ENCODE assay signal across 10 mouse cellular contexts in genomic region chr9:100951481-100951880, GRCm38 (mm10).
DNase-seq lines count a peak whose midpoint lies in the region; ATAC-seq and TF ChIP-seq lines count a peak whose summit lies in the region.
"Had no signal": no experiment of that assay in that cellular context is flagged by ENCODE, and none has a peak within 500 bp of the region (broad histone marks: within the 10 kb centered on the region; RNA-seq: fewer than 3 reads in every experiment).

No protein-coding gene starts in this region.

- H3K9ac ChIP-seq in heart, embryonic 12.5 days, result no peak overlapping the region
- peak overlapping the region; percentile 53 for H3K9ac ChIP-seq in MEL (ENCODE audit: control insufficient read depth, low read depth, low read length, poor library complexity, severe bottlenecking)
- no peak overlapping the region for H3K9ac ChIP-seq in intestine, postnatal 0 days (ENCODE audit: low read depth, low read length)
- H3K9ac ChIP-seq: lung, embryonic 15.5 days; stomach, embryonic 15.5 days had no signal

- peaks cover 28% of the 10 kb centered on the region for H3K36me3 ChIP-seq in heart, embryonic 12.5 days
- H3K36me3 ChIP-seq in MEL (ENCODE audit: control insufficient read depth in 1 of 2, insufficient read depth in 2 of 2, low read length in 2 of 2), result peaks cover 11 to 33% of the 10 kb centered on the region in 2 experiments
- peaks cover 79% of the 10 kb centered on the region for H3K36me3 ChIP-seq in forebrain, embryonic 10.5 days (replicated peaks)
- peaks cover 21% of the 10 kb centered on the region; the same call in 1 of the 2 replicates for H3K36me3 ChIP-seq in intestine, postnatal 0 days (ENCODE audit: control insufficient read depth, insufficient read depth)

- no peak for ATAC-seq in heart, embryonic 12.5 days (ENCODE audit: insufficient number of reproducible peaks, low FRiP score)
- peak; percentile 78 for ATAC-seq in megakaryocyte progenitor cell, adult 5-6 weeks (replicated peaks; ENCODE audit: poor library complexity)
- no peak for ATAC-seq in CD4-positive, CD25-positive, alpha-beta regulatory T cell, adult 4 months
- ATAC-seq in intestine, postnatal 0 days, result no peak

- no peak overlapping the region for H3K4me3 ChIP-seq in heart, embryonic 12.5 days
- peak overlapping the region; percentile 27 to 36; a peak in 3 of 4 replicates for H3K4me3 ChIP-seq in MEL (ENCODE audit: control insufficient read depth in 1 of 2, insufficient read depth in 1 of 2, low read depth in 2 of 2, low read length in 2 of 2)
- H3K4me3 ChIP-seq in forebrain, embryonic 10.5 days, result no peak overlapping the region
- H3K4me3 ChIP-seq in intestine, postnatal 0 days (ENCODE audit: low read depth, low read length), result no peak overlapping the region
- H3K4me3 ChIP-seq: lung, embryonic 15.5 days; stomach, embryonic 15.5 days had no signal

- 38% methylated on average over 4 of the region's 4 CpGs for WGBS in heart, embryonic 12.5 days
- WGBS in forebrain, embryonic 10.5 days, result 91% methylated on average over 4 of the region's 4 CpGs
- WGBS in intestine, postnatal 0 days, result 33% methylated on average over 4 of the region's 4 CpGs

- no peak overlapping the region for H3K27ac ChIP-seq in heart, embryonic 12.5 days (ENCODE audit: poor library complexity, severe bottlenecking)
- peak overlapping the region; percentile 96 for H3K27ac ChIP-seq in MEL (ENCODE audit: control insufficient read depth, low read depth, low read length)
- H3K27ac ChIP-seq in forebrain, embryonic 10.5 days, result no peak overlapping the region
- H3K27ac ChIP-seq in intestine, postnatal 0 days (ENCODE audit: low read depth, low read length), result no peak overlapping the region
- H3K27ac ChIP-seq: lung, embryonic 15.5 days; stomach, embryonic 15.5 days had no signal

- peak; percentile 93 to 95 for TF ChIP-seq EP300 in MEL (IDR thresholded peaks at IDR 0.05; ENCODE audit: low read depth in 1 of 2, low read length in 2 of 2)

- H3K4me2 ChIP-seq in heart, embryonic 12.5 days, result no peak overlapping the region
- H3K4me2 ChIP-seq in intestine, postnatal 0 days (replicated peaks; ENCODE audit: low read depth), result no peak overlapping the region
- H3K4me2 ChIP-seq: lung, embryonic 15.5 days; stomach, embryonic 15.5 days had no signal

- no peak for TF ChIP-seq POLR2A in MEL (IDR thresholded peaks at IDR 0.05; ENCODE audit: control insufficient read depth in 1 of 2, insufficient read depth in 1 of 2, low read depth in 1 of 2, low read length in 2 of 2, poor library complexity in 1 of 2)

- H3K9me3 ChIP-seq in heart, embryonic 12.5 days (replicated peaks), result no peaks in the 10 kb centered on the region
- H3K9me3 ChIP-seq in MEL (replicated peaks; ENCODE audit: insufficient read depth, low read length), result no peaks in the 10 kb centered on the region
- no peaks in the 10 kb centered on the region for H3K9me3 ChIP-seq in forebrain, embryonic 10.5 days
- H3K9me3 ChIP-seq in intestine, postnatal 0 days (ENCODE audit: control insufficient read depth), result no peaks in the 10 kb centered on the region
- H3K9me3 ChIP-seq: lung, embryonic 15.5 days; stomach, embryonic 15.5 days had no signal

- no peaks in the 10 kb centered on the region for H3K79me2 ChIP-seq in MEL (ENCODE audit: control insufficient read depth, insufficient read depth, low read length, poor library complexity)

- peak; percentile 30 to 35 for DNase-seq in heart, adult 18-20 months
- peak; percentile 94 for DNase-seq in MEL (ENCODE audit: low read depth, low spot score)
- peak; percentile 67 to 74 for DNase-seq in cerebellum, postnatal 14 days
- DNase-seq in forebrain, embryonic 10.5 days (ENCODE audit: extremely low spot score, low spot score), result no peak

- no peaks in the 10 kb centered on the region for H3K27me3 ChIP-seq in heart, embryonic 12.5 days (replicated peaks)
- H3K27me3 ChIP-seq in MEL (ENCODE audit: control insufficient read depth in 1 of 2, insufficient read depth in 2 of 2, low read length in 2 of 2), result no peaks in the 10 kb centered on the region
- no peaks in the 10 kb centered on the region for H3K27me3 ChIP-seq in forebrain, embryonic 10.5 days (ENCODE audit: poor library complexity, severe bottlenecking)
- no peaks in the 10 kb centered on the region for H3K27me3 ChIP-seq in intestine, postnatal 0 days (replicated peaks; ENCODE audit: control insufficient read depth, insufficient read depth, low read length)
- H3K27me3 ChIP-seq: lung, embryonic 15.5 days; stomach, embryonic 15.5 days had no signal

- no peaks in the 10 kb centered on the region; the same call in 1 of the 2 replicates for H3K4me1 ChIP-seq in heart, embryonic 12.5 days (replicated peaks)
- H3K4me1 ChIP-seq in MEL (ENCODE audit: control insufficient read depth in 1 of 2, insufficient read depth in 2 of 2, low read length in 2 of 2), result peaks cover 6 to 28% of the 10 kb centered on the region in 2 experiments; a peak in 3 of 4 replicates
- H3K4me1 ChIP-seq in forebrain, embryonic 10.5 days, result no peaks in the 10 kb centered on the region
- no peaks in the 10 kb centered on the region for H3K4me1 ChIP-seq in intestine, postnatal 0 days (replicated peaks; ENCODE audit: control insufficient read depth, insufficient read depth, low read length)
- H3K4me1 ChIP-seq: lung, embryonic 15.5 days; stomach, embryonic 15.5 days had no signal

- TF ChIP-seq CTCF in MEL (IDR thresholded peaks at IDR 0.05 in 2 of 3, conservative IDR thresholded peaks at IDR 0.05 in 1 of 3; ENCODE audit: control insufficient read depth in 1 of 3, insufficient read depth in 1 of 3, low read depth in 2 of 3, low read length in 3 of 3, poor library complexity in 1 of 3, severe bottlenecking in 1 of 3), result no peak
- TF ChIP-seq CTCF in intestine, postnatal 0 days (IDR thresholded peaks at IDR 0.05; ENCODE audit: low read depth), result no peak

- TF ChIP-seq RAD21 in MEL (IDR thresholded peaks at IDR 0.05; ENCODE audit: low read depth, low read length), result no peak

TF ChIP-seq in MEL, 35 proteins besides CTCF, POLR2A, EP300 and RAD21:
- TF ChIP-seq USF2 (IDR thresholded peaks at IDR 0.05; ENCODE audit: borderline replicate concordance in 1 of 2, insufficient read depth in 1 of 2, low read depth in 1 of 2, low read length in 2 of 2) (no peak), RCOR1 (IDR thresholded peaks at IDR 0.05; ENCODE audit: low read depth, low read length) (peak; percentile 60), ELF1 (IDR thresholded peaks at IDR 0.05; ENCODE audit: low read depth, low read length) (no peak), SIN3A (IDR thresholded peaks at IDR 0.05; ENCODE audit: low read length) (peak; percentile 82), MAFK (IDR thresholded peaks at IDR 0.05; ENCODE audit: borderline replicate concordance, low read depth, low read length) (no peak), TAL1 (IDR thresholded peaks at IDR 0.05; ENCODE audit: low read length) (no peak), E2F4 (IDR thresholded peaks at IDR 0.05; ENCODE audit: borderline replicate concordance, low read depth, low read length) (no peak), CHD1 (IDR thresholded peaks at IDR 0.05; ENCODE audit: low read depth, low read length) (no peak), MYC (IDR thresholded peaks at IDR 0.05; ENCODE audit: low read depth, low read length) (peak; percentile 86), ZKSCAN1 (IDR thresholded peaks at IDR 0.05; ENCODE audit: low read depth, low read length) (no peak), MAZ (IDR thresholded peaks at IDR 0.05; ENCODE audit: low read depth, low read length) (no peak), MXI1 (IDR thresholded peaks at IDR 0.05; ENCODE audit: low read depth, low read length) (peak; percentile 69), ETS1 (IDR thresholded peaks at IDR 0.05; ENCODE audit: low read depth, low read length) (peak; percentile 93), ZNF384 (IDR thresholded peaks at IDR 0.05; ENCODE audit: low read depth, low read length) (0 out of 2 replicates have a peak, but pooled peaks have one; percentile 7), NRF1 (IDR thresholded peaks at IDR 0.05; ENCODE audit: insufficient read depth, low read depth, low read length, poor library complexity, severe bottlenecking) (no peak), HCFC1 (IDR thresholded peaks at IDR 0.05; ENCODE audit: low read depth, low read length) (no peak), MYB (IDR thresholded peaks at IDR 0.05; ENCODE audit: low read depth, low read length) (peak; percentile 96), KAT2A (conservative IDR thresholded peaks at IDR 0.05; ENCODE audit: low read depth, low read length) (no peak), TCF12 (IDR thresholded peaks at IDR 0.05; ENCODE audit: low read depth, low read length) (peak; percentile 79), BHLHE40 (IDR thresholded peaks at IDR 0.05; ENCODE audit: borderline replicate concordance, low read depth, low read length) (no peak), MEF2A (IDR thresholded peaks at IDR 0.05; ENCODE audit: extremely low read depth, insufficient replicate concordance, low read depth, low read length, poor library complexity, severe bottlenecking) (no peak), ZC3H11A (IDR thresholded peaks at IDR 0.05; ENCODE audit: low read depth, low read length) (no peak), USF1 (IDR thresholded peaks at IDR 0.05; ENCODE audit: low read depth, low read length) (no peak), GATA1 (IDR thresholded peaks at IDR 0.05; ENCODE audit: low read depth, low read length) (peak; percentile 88), NELFE (IDR thresholded peaks at IDR 0.05; ENCODE audit: low read depth, low read length) (no peak; the same call in 1 of the 2 replicates), JUND (IDR thresholded peaks at IDR 0.05; ENCODE audit: low read depth, low read length) (peak; percentile 92), POLR2AphosphoS2 (IDR thresholded peaks at IDR 0.05; ENCODE audit: low read length) (0 out of 2 replicates have a peak, but pooled peaks have one; percentile 31), GABPA (IDR thresholded peaks at IDR 0.05; ENCODE audit: low read depth, low read length) (no peak), UBTF (IDR thresholded peaks at IDR 0.05; ENCODE audit: borderline replicate concordance, insufficient read depth, low read depth, low read length) (no peak), CHD2 (IDR thresholded peaks at IDR 0.05; ENCODE audit: low read length) (no peak), SMC3 (IDR thresholded peaks at IDR 0.05; ENCODE audit: low read depth, low read length) (no peak), ZMIZ1 (IDR thresholded peaks at IDR 0.05; ENCODE audit: low read depth, low read length) (no peak), MAX (IDR thresholded peaks at IDR 0.05; ENCODE audit: low read length) (peak; percentile 68), POLR2AphosphoS5 (IDR thresholded peaks at IDR 0.05; ENCODE audit: borderline replicate concordance, low read depth, low read length) (no peak), TBP (IDR thresholded peaks at IDR 0.05; ENCODE audit: low read depth, low read length) (no peak)

Comparison
In these comparisons a context has a peak if more than half of its experiments do, and no peak if none do; other contexts are left out.
1. H3K4me3 ChIP-seq: peak in MEL (2 of 2); none in heart, embryonic 12.5 days (single experiment), forebrain, embryonic 10.5 days (single experiment) and intestine, postnatal 0 days (single experiment).